Mouse (Mus musculus): ENCODE data around the gene Ppara. TPM values are rescaled to one million over a fixed set of nuclear protein-coding genes. Genes with fewer than 3 reads are reported as not detected.

The Ppara gene
- polyA plus RNA-seq, 1 experiment from 2014 or later, result 0.78 TPM

DNA sequence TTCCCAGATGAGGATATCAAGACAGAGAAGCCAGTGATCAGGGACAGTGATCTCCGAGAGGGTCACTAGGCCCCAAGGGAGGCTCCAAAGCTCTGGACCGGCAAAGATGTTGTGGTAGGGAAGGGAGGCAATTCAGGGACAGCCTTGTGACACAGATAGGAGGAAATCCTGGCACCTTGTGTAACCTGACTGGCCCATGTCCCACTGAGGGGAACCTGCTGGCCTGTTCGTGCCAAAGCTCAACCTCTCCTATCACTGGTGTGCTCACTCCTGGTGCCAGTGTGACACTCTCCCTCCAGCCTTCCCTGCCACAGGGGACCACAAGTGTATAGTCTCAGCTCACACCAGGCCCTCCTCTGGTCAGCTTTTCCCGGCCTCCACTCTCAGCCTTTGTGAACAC lies 17.8 kb upstream of the Ppara start:
- Histone ChIP-seq H3K36me3 (no peaks in the 10 kb centered on the region), H3K4me3 (no peak overlapping the region), H3K9me3 (replicated peaks) (no peaks in the 10 kb centered on the region), H3K27ac (replicated peaks) (no peak overlapping the region), H3K27me3 (ENCODE audit: low read depth, poor library complexity, severe bottlenecking) (peaks cover 29% of the 10 kb centered on the region), H3K4me1 (no peaks in the 10 kb centered on the region)
- DNase-seq (ENCODE audit: low spot score), result no peak
- WGBS, result 67% methylated on average over 4 of the region's 4 CpGs

DNA sequence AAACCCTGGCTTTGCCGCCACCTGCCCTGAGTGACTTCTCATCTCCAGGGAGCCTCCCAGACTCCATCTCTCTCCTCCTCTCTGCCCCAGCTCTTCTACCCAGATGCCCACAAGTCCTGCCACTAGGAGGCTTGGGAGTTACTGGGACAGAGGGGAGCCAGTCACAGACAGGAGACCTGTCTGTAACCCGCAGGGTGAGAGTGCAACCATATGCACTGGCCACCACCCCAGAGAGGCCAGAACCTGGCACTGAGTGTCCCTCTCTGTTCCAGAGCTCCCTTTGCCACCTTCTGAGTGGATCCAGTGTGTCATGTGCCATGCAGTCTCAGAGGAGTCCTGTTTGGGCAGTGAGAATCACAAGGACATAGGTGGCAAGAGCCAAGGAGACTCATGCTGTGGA lies 17.0 kb upstream of the Ppara start:
- no peaks in the 10 kb centered on the region for H3K9me3 ChIP-seq (replicated peaks)
- H3K27me3 ChIP-seq (ENCODE audit: low read depth, poor library complexity, severe bottlenecking), result peaks cover 21% of the 10 kb centered on the region
- no peak overlapping the region for H3K27ac ChIP-seq (replicated peaks)
- no peak for DNase-seq (ENCODE audit: low spot score)
- H3K4me1 ChIP-seq, result no peaks in the 10 kb centered on the region
- WGBS, result 89% methylated on average over 2 of the region's 2 CpGs
- no peaks in the 10 kb centered on the region for H3K36me3 ChIP-seq
- H3K4me3 ChIP-seq, result no peak overlapping the region

DNA sequence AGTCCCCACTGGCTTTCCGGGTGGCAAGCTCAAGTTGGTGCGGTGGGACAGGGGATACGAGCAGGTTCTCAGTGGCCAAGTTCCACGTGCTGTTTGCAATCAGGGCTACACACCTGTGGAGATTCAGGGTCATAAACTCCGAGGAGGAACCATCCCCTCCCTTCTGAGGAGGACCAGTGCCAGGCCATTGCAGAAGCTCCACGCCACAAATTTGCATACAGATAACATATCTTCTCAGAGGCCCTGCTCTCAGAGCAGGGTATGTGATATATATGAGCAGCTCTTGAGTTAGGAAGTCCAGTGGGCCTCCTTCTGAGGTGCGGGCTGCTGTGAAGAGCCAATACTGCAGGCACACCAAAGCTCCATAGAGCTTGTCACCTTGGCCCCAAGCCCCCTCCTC lies 15.8 kb upstream of the Ppara start:
- Histone ChIP-seq H3K27ac (replicated peaks) (no peak overlapping the region), H3K27me3 (ENCODE audit: low read depth, poor library complexity, severe bottlenecking) (peaks cover 20% of the 10 kb centered on the region), H3K36me3 (no peaks in the 10 kb centered on the region), H3K9me3 (replicated peaks) (no peaks in the 10 kb centered on the region), H3K4me3 (no peak overlapping the region), H3K4me1 (no peaks in the 10 kb centered on the region)
- 88% methylated on average over 7 of the region's 7 CpGs for WGBS
- no peak for DNase-seq (ENCODE audit: low spot score)

DNA sequence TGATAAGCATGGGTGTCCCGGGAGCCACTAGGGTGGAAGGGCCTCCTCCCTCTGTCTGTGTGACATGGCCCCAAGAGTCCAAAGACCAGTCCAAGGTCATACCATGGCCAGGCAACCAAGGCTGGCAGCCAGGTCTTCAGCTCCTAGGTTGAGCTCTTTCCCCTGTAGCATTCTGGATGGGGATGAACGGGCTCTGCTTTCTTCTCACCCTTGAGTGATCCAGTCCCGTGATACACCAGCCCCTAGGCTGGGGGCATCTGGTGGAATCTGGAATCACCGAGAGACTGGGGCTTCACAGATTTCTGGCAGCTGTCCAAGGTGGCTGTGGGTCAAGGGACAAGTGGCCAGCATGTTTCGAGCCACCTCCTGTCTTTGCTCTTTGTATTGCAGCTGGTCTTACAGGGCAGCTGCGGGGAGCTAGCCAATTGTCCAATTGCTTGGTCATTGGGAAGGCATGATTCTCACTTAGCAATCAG lies 14.4 kb upstream of the Ppara start:
- Histone ChIP-seq H3K27ac (replicated peaks) (no peak overlapping the region), H3K9me3 (replicated peaks) (no peaks in the 10 kb centered on the region), H3K27me3 (ENCODE audit: low read depth, poor library complexity, severe bottlenecking) (peaks cover 16% of the 10 kb centered on the region), H3K4me1 (0 out of 2 replicates have a peak, but pooled peaks cover 3% of the 10 kb centered on the region), H3K36me3 (no peaks in the 10 kb centered on the region), H3K4me3 (no peak overlapping the region)
- DNase-seq (ENCODE audit: low spot score), result no peak
- 78% methylated on average over 6 of the region's 6 CpGs for WGBS

DNA sequence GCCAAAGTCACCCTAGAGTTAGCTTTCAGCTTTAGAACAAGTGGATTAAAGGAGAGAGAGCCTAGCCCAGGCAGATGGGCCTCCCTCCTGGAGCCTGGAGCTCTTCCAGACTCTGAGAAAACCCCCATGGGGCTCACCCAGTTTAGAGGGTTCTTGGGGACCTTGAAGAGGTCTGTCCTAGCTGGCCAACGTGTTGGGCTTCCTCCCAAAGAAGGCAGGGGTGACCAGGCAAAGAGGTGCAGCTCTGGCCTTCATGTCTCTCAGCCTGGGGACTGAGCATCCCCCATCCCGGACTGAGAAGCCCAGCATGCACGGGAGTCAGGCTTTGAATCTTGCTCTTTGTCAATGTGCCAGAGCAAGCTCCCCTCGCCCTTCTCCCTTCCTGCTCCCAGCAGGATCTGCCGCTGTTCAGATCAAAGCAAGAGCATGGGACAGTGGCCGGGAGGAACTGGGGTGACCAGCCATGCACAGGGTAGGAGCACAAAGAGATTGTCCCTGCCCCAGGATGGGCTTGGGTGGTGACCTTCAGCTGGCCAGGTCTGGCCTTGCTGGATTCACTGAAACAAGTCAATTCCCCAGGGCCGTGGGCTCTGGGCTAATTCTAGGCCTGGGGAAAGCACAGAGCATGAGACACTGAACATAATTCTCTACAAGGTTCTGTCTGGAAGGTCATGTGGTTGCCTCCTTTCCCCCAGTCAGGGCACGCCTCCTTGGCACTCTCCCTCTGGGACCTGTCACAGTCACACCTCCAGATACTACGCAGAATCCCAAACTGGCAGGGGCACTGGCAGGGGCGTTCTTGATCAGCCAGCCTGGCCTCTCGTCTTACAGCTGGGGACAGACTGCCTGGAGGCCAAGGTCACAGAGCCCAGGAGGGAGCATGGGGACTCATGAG lies 10.3 kb upstream of the Ppara start:
- H3K27ac ChIP-seq (replicated peaks), result peak overlapping the region; percentile 15; the same call in 1 of the 2 replicates
- no peak overlapping the region for H3K4me3 ChIP-seq
- peaks cover 20% of the 10 kb centered on the region for H3K27me3 ChIP-seq (ENCODE audit: low read depth, poor library complexity, severe bottlenecking)
- WGBS, result 55% methylated on average over 11 of the region's 11 CpGs
- no peaks in the 10 kb centered on the region for H3K9me3 ChIP-seq (replicated peaks)
- no peaks in the 10 kb centered on the region for H3K36me3 ChIP-seq
- 0 out of 2 replicates have a peak, but pooled peaks cover 3% of the 10 kb centered on the region for H3K4me1 ChIP-seq
- DNase-seq (ENCODE audit: low spot score), result no peak

DNA sequence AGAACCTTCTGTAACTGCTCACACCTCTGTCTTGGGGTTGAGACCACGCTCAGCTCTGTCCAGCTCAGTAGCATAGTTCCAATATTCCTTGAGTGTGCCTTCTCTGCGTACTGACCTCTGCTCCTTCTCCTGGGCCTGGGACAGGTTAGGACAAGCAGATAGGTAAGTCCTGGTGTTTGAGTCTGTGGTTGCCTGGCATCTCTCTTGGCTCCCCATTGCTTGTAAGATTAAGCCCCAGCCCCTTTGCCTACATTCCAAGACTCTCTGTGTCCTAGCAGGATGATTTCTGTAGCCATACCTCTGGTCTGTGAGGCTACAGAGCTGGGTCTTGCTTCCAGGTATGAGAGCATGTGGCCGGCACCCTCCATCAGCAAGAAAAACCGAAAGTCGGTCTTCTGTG lies 6.6 kb upstream of the Ppara start:
- H3K9me3 ChIP-seq (replicated peaks), result no peaks in the 10 kb centered on the region
- 88% methylated on average over 5 of the region's 5 CpGs for WGBS
- no peak overlapping the region for H3K4me3 ChIP-seq
- no peak overlapping the region for H3K27ac ChIP-seq (replicated peaks)
- DNase-seq (ENCODE audit: low spot score), result no peak
- no peaks in the 10 kb centered on the region for H3K36me3 ChIP-seq
- 0 out of 2 replicates have a peak, but pooled peaks cover 3% of the 10 kb centered on the region for H3K4me1 ChIP-seq
- peaks cover 36% of the 10 kb centered on the region for H3K27me3 ChIP-seq (ENCODE audit: low read depth, poor library complexity, severe bottlenecking)

DNA sequence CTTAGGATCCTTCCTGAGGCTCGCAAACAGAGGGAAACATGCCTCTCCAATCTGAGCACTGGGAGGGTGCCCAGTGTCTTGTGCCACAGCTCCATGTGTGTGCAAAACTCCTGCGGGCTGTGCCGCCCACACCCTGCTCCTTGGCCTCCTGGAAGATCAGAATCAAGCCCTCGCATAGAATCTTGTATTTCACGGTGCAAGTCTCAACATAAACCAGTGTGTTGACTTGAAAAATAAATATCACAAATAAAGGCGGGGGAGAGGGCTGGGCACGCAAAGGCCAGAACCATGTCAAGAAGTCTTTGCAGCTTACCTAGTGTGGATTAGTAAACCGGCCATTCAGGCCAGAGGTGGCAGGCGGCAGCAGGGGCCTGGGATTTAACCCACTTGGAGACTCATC lies 5.5 kb upstream of the Ppara start:
- Histone ChIP-seq H3K9me3 (replicated peaks) (no peaks in the 10 kb centered on the region), H3K4me3 (no peak overlapping the region), H3K4me1 (0 out of 2 replicates have a peak, but pooled peaks cover 2% of the 10 kb centered on the region), H3K27ac (replicated peaks) (no peak overlapping the region), H3K27me3 (ENCODE audit: low read depth, poor library complexity, severe bottlenecking) (peaks cover 46% of the 10 kb centered on the region), H3K36me3 (no peaks in the 10 kb centered on the region)
- 81% methylated on average over 9 of the region's 9 CpGs for WGBS
- DNase-seq (ENCODE audit: low spot score), result no peak

DNA sequence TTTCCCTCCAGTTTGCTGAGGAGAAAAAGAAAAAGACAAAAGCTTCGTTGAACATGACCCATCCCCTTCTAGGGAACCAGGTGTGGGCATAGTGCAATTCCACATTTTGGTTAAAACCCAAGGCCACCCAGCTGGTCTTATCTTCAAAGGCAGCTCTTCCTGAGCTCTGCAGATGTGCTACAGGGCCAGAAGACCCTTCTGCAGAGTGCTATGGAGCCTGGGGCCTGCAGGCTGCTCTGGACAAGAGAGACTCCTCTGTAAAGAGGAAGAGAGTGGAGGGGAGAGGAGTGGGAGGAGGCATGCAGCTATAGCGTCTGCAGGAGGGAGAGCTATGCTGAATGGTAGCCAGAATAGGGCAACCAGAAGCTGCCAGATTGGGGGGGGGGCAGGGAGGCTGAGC lies 4.8 kb upstream of the Ppara start:
- no peaks in the 10 kb centered on the region for H3K9me3 ChIP-seq (replicated peaks)
- H3K4me1 ChIP-seq, result peaks cover 7% of the 10 kb centered on the region
- no peak for DNase-seq (ENCODE audit: low spot score)
- no peaks in the 10 kb centered on the region for H3K36me3 ChIP-seq
- 50% methylated on average over 2 of the region's 2 CpGs for WGBS
- no peak overlapping the region for H3K27ac ChIP-seq (replicated peaks)
- no peak overlapping the region for H3K4me3 ChIP-seq
- peaks cover 54% of the 10 kb centered on the region for H3K27me3 ChIP-seq (ENCODE audit: low read depth, poor library complexity, severe bottlenecking)

DNA sequence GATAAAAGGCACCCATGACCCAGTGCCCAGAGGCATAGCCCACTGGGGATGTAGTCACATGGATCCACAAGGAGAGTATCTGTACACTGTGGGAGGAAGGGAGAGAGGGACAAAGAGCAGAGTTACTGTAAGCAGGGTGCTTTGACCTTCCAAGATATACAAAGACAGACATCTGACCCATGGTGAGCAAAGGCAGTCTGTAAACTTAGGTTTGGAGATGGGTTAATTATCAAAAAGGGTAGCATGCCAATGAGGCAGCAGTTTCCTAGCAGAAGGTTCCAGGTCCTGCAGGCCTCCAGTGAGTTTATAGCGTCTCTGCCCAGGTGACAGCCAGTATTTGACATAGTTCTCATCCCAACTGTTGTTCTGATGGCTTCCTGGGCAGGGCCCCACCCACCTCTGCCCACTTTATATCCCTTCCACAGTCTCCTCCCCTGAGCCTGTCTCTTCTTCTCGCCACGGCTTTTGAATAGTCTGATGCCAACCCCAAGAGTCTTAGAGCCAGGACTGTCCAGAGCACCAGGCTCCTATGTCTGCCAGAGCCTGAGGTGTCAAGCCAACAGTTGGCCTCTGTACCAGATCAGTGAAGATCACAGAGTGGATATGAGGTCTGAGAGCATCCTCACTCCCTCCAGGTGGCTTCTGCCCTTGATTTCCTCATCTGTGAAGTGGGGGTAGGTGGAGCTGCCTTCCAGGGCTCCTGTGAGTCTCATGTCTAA lies 2.7 kb upstream of the Ppara start:
- 75% methylated on average over 3 of the region's 3 CpGs for WGBS
- peaks cover 19% of the 10 kb centered on the region for H3K4me1 ChIP-seq
- no peak overlapping the region for H3K27ac ChIP-seq (replicated peaks)
- no peaks in the 10 kb centered on the region for H3K9me3 ChIP-seq (replicated peaks)
- no peak overlapping the region for H3K4me3 ChIP-seq
- DNase-seq (ENCODE audit: low spot score), result no peak
- no peaks in the 10 kb centered on the region for H3K36me3 ChIP-seq
- H3K27me3 ChIP-seq (ENCODE audit: low read depth, poor library complexity, severe bottlenecking), result peaks cover 74% of the 10 kb centered on the region

DNA sequence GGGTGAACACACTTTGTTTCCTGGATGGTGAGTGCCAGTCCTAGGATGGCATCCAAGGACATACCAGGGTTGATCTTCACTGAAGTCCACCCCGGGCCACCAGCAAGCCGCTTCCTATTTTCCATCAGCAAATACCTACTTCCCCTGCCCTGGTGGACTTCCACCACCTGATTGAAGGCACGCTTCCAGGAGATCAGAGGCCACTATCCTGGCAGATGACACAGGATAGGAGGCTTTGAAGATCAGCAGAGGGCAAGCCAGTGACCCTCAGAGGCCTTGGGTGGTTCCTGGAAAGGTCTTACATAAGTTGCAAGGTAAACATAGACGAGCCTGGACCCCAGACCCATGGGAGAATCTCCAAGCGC lies 2.2 kb upstream of the Ppara start:
- H3K36me3 ChIP-seq, result no peaks in the 10 kb centered on the region
- no peaks in the 10 kb centered on the region for H3K9me3 ChIP-seq (replicated peaks)
- 76% methylated on average over 5 of the region's 5 CpGs for WGBS
- H3K27me3 ChIP-seq (ENCODE audit: low read depth, poor library complexity, severe bottlenecking), result peaks cover 80% of the 10 kb centered on the region
- H3K27ac ChIP-seq (replicated peaks), result no peak overlapping the region
- H3K4me3 ChIP-seq, result no peak overlapping the region
- no peak for DNase-seq (ENCODE audit: low spot score)
- peaks cover 19% of the 10 kb centered on the region for H3K4me1 ChIP-seq

DNA sequence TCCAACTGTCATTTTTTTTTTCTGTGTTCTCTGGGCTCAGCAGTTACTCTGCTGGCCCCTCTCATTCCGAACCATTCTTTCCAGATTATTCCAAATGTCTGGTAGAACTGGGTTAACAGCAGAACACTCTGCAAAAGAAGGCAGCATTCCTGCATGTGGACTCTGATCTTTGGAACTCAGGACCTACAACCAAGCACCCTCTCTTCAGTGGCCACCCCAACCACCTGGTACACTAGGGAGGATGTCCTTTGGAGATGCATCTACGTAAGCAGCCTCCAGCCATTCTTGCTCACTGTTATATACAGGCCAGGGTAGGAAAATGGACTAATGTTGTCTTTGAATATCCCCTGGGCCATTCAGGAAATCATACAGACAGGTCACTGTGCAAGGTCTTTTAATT lies 1.1 kb upstream of the Ppara start:
- no peak for DNase-seq (ENCODE audit: low spot score)
- Histone ChIP-seq H3K4me3 (no peak overlapping the region), H3K27me3 (ENCODE audit: low read depth, poor library complexity, severe bottlenecking) (peaks cover 81% of the 10 kb centered on the region), H3K9me3 (replicated peaks) (no peaks in the 10 kb centered on the region), H3K36me3 (no peaks in the 10 kb centered on the region), H3K27ac (replicated peaks) (no peak overlapping the region), H3K4me1 (peaks cover 19% of the 10 kb centered on the region)
- 83% methylated on average over 2 of the region's 2 CpGs for WGBS

DNA sequence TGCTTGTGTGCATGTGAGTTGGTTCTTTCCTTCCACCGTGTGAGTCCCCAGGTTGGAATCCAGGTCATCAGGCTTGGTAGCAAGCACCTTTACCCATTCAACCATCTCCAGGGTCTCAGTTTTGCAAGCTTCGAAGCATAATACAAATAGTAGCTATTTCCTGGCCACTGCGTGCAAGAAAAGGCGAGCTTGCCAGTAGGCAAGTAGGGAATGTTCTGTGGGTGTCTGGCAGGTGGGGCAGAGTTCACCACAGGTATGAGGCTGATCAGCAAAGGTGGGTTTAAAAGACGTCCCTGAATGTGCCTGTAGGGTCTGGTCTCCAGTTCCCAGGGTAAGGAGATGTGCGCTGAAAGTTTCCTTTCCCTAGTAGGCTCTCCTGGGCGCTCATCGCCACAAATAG lies 635 bp upstream of the Ppara start:
- H3K4me3 ChIP-seq, result peak overlapping the region; percentile 81; the same call in 1 of the 2 replicates
- peaks cover 81% of the 10 kb centered on the region for H3K27me3 ChIP-seq (ENCODE audit: low read depth, poor library complexity, severe bottlenecking)
- no peak overlapping the region for H3K27ac ChIP-seq (replicated peaks)
- H3K9me3 ChIP-seq (replicated peaks), result no peaks in the 10 kb centered on the region
- H3K4me1 ChIP-seq, result peaks cover 19% of the 10 kb centered on the region
- H3K36me3 ChIP-seq, result no peaks in the 10 kb centered on the region
- WGBS, result 45% methylated on average over 8 of the region's 8 CpGs
- DNase-seq (ENCODE audit: low spot score), result no peak
